Mouse (Mus musculus) layer of hippocampus, adult 18-20 months (tissue): ENCODE results near the gene Ugt1a7c. TPM values are rescaled to one million over a fixed set of nuclear protein-coding genes. Genes with fewer than 3 reads are reported as not detected.
A peak's percentile ranks its signal among the peaks of the same experiment; 100 is the strongest.
"Not testable (repeated sequence)": the region's sequence is repeated elsewhere in the genome, so short reads cannot be mapped to it uniquely, and the experiment has no call there.

Experiments used
- DNase-seq, 2 experiments: peaks; one replicate each; pipeline ENCODE4 v3.0.0; 2022; ENCODE audit warnings: low spot score in 2 of 2
- total RNA-seq, 2 experiments: library from RNA; stranded (reverse); gene quantifications; 2 replicates each; pipeline ENCODE4 v1.2.3; 2021

The Ugt1a7c gene
- total RNA-seq, 2 experiments from 2014 or later: 0.20 to 1.4 TPM

DNA sequence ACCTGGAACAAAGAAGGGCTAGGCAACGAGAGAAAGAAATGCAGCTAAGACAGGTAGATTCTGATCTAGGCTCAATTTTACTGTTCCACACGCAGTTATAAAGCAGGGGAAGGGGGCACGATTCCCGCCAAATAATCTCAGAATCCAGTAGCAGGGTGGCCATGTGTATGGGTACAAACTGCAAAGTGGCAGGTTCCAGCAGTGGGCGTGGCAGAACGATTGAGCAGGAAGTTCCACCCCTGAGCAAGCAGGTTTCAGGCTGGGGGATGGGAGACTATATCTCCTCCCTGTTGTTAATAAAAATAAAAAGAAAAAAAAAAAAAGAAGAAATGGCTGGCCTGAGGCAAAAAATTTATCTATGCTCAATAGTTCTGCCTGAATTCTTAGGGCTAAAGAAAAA, 17.9 kb downstream of the Ugt1a7c start:
- not testable (repeated sequence) for DNase-seq

DNA sequence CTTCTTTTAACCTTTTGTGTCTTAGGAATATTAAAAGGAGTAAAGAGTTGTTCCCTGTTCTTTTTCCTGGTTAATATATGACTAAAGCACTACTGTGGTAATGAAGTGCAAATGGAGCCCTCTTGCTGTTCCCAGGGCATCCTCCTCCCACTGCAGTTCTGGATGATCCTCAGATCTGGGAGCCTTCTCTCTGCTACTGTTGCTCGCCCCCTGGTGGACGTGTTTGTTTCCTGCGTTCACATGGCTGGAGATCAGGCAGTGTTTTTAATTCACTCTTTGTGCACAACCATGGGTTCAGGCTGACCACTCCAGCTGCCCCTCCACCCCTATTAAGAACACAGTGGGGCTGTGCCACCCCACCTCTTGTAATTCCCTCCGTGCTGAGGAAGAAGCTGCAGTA, 25.7 kb downstream of the Ugt1a7c start:
- not testable (repeated sequence) for DNase-seq

DNA sequence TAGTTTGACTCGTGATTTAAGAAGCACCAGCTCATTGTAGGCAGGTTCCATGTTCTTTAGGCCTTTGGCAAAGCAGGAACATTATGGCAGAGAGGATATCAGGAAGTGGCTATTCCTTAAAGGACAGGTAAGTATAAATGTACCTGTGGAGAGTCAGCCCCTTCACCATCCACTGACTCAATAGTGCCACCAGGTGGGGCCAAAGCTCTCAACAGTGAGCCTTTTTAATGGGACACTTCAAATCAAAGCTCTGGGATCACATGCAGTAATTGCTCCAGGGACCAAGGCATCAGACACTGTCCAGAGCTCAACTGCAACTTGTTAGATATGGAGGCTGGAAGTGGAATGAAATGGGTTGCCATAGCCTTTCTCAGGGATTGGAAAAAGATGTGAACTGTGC, 26.7 kb downstream of the Ugt1a7c start:
- DNase-seq: not testable (repeated sequence)

DNA sequence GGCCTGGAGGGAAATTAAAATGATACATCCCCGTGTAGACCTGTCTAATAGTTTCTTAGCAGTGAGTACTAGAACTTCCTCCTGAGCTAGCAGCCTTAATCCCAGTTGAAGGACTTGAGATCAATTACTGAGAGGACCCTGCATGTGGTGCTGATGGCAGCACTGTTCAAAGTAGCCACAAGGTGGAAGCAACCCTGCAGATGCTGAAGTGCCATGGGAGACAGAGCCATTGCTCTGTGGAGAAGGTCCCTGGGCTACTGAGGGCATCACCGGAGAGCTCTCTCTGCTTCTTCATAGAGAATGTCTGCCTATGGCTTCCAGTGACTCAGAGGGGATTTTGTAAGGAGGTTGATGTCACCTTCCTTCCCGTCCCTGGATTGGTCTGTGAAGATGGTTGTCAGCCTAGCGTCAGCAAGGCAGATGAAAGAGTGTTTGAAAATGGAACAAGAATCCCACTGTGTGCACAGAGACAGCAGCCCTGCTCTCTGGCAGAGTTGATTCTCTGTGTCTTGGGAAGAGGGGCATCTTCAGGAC, 31.0 kb downstream of the Ugt1a7c start:
- DNase-seq: not testable (repeated sequence)

DNA sequence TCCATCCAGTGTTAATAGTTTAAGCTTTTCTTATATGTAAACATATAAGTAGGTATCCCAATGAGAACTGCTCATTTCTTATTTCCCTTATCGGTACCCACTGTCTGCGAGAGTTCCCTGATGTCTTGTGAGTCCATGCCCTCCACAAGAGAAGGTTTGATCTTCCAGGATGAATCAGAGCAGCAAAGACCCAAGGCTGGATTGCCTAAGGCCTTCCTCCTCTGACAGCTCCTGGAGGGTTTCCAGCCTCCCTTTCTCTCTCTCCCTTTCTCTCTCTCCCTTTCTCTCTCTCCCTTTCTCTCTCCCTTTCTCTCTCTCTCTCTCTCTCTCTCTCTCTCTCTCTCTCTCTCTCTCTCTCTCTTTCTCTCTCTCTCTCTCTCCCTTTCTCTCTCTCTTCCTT, 34.2 kb downstream of the Ugt1a7c start:
- not testable (repeated sequence) for DNase-seq

DNA sequence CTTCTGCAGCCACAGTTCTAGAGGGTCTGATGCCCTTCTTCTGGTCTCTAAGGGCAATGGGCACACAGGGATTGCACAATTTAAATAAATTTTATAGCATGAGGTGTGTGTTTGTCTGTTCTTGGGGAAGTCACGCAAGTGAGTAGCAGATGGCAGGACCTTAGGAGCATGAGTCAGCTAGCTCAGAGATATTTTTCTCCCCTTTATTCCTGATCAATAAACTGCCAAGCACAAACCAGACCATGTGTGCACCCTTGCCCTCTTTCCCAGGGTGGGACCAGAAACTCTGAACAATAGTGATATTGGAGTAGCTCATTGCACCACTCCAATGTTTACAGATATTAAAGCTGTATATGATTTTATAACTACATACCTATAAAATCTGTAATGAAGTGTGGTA, 35.4 kb downstream of the Ugt1a7c start:
- DNase-seq: not testable (repeated sequence)

DNA sequence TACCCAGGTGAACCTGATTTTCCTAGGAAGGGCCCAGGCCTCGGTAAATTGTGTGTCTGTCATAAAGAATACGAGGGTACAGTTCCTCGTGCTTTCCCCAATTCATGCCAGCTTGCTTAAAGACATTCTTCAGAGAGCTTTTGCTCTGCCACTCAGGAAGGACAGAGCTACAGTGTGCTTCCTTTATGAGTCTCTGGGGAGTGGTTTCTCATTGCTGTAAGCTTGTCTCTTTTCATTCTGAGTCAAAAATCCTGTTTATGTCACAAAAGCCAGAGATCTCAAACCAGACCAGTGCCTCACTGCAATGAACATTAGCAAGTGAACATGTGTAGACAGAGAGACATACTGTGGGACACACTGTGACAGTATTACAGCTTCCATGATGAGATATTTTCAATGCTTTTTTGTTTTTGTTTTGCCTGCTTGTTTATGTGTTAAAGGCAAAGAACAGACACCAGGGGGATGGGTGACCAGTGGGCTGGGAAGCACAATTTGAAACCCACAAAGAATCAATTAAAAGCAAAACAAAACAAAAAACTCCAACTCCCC, 39.1 kb downstream of the Ugt1a7c start:
- DNase-seq: no peak

DNA sequence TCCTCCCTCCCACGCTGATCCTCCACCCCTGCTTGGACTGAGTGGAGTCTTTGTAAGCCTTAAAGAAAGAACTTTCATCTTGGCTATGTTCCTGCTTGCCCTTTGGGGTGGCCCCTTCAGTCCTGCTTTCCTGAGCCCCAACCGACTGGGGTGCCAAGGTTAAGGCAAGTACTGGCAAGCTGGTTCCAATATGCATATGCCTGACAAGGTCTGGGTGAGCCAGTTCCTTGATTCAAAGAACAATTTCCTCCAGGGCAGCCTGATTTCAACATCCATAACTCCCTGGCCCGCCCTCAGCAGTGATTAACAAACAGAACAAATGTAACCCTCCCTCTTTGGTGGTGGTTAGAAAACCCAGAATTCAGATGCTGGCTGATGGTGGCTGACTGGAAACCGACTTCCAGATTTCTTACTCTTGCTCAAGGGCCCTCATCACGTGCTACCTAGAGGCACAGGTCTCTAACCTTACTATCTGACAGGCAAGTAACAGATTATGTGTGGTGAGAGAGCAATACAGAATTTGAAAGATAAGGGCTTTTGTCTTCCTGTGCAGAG, 39.7 kb downstream of the Ugt1a7c start, which contains the start of gene Ugt1a6a:
Gene Ugt1a6a (plus strand): TSS at position 353 of the 555 bp plus-strand sequence.
- DNase-seq: peak in 1 of 2 experiments; percentile 3

DNA sequence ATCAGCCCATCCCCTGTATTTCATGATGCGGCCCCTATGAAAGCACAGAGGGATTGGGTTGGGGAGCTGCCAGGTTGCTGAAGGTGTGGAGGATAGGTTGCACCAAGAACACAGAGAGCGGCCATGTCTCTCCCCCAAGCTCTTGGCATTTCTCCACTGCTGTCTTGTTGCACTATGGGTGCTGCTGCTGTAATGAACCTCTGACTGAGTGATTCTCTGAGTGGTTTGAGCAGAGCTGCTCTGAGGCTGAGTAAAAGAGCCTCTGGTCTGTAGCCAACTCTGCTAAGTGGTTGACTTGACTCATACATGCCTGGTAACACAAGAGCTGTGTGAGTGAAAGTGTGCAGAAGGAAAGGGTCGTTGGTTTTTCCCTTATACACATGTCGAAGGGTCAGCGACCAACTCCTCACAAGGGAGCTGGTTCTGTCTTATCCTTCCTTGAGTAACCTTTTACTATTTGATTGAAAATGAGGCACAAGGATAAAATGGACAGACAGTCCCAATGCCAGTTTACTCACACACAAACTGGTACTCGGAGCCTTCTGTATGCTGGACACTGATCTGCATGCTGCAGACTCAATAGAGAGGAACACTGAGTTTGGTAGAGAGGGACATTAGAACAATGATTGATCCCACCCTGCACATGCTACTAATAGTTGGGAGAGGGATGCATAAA, 40.5 kb downstream of the Ugt1a7c start:
- DNase-seq: not testable (repeated sequence)

DNA sequence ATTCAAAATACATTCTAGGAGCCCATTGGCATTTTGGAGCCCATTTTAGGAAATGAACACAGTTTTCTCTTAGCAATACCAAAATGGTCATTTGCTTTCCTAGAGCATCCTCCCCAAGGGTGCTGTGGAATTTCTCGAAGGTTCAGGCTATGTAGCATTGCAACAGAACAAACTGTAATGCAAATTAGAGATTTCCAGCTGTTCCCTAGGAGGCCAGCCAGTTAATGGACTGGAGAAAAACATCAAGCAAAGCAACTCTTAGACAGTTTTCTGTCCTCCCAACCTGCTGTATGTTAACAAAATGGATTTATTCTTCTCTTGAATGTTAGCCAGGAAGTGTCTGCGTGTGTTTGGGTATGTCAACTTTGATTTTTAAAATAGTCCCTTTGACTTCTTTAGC, 41.8 kb downstream of the Ugt1a7c start:
- DNase-seq: no peak

DNA sequence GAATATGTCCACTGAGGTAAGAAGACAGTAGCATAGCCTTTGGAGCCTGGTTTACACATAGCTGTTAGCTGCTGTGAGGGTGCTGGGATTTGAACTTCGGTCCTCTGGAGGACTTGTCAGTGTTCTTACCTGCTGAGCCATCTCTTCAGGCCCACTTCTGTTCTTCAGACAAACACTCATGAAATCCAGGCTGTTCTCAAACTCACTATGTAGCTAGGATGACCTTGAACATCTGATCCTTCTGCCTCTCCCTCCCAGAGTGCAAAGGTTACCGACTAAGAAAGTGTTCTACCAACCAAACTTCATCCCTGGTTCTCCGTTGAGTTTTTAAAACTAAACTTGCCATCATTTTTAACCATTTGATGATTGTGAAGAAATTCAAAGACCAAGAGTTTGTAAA, 42.4 kb downstream of the Ugt1a7c start:
- DNase-seq: no peak

DNA sequence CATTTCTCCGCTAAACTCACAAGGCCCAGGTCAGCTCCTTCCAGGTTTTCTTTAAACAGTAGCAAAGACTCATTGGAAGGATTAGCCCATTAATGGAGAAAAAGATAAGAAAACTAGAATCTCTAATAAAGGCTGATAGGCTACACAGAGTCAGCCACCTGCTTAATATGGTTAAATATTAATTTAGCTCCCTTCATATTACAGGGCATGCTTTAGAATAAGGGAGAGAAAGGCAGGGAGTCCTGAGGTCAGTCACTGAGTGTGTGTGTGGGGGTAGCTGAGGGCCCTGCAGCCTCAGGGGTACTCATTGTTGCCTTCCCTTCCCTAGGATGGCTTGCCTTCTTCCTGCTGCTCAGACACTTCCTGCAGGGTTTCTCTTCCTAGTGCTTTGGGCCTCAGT, 43.3 kb downstream of the Ugt1a7c start:
- no peak for DNase-seq

DNA sequence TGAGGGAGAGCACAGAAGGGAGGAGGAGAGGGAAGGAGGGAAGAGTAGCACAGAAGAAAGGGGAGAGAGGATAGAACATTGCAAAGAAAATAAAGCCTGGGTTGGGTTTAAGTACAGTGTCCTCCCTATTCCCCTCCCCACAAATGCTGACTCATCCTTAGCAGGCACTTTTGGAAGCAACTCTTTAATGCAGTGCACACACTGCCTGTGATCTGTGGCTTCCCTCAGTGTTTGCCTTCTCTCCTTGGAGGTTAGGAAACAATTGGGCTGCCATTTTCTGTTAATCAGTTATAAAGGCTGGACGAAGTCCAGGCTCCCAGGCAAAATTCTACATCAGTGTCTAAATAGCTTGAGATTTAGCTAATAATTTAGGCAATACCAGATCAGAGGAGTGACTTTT, 45.6 kb downstream of the Ugt1a7c start:
- not testable (repeated sequence) for DNase-seq

DNA sequence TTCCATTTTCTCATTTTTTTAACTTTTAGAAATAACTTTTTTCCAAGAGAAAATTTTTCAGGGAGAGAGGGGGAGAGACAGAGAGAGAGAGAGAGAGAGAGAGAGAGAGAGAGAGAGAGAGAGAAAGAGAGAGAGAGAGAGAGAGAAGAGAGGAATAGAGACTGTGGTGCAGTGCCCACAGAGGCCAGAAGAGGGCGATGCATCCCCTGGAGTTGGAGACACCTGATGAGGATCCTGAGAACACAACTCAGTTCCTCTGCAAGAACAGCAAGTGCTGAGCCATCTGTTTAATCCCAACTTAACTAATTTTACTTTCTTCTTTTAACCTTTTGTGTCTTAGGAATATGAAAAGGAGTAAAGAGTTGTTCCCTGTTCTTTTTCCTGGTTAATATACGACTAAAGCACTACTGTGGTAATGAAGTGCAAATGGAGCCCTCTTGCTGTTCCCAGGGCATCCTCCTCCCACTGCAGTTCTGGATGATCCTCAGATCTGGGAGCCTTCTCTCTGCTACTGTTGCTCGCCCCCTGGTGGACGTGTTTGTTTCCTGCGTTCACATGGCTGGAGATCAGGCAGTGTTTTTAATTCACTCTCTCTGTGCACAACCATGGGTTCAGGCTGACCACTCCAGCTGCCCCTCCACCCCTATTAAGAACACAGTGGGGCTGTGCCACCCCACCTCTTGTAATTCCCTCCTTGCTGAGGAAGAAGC, 49.3 kb downstream of the Ugt1a7c start:
- peak in 1 of 2 experiments; percentile 41 for DNase-seq

DNA sequence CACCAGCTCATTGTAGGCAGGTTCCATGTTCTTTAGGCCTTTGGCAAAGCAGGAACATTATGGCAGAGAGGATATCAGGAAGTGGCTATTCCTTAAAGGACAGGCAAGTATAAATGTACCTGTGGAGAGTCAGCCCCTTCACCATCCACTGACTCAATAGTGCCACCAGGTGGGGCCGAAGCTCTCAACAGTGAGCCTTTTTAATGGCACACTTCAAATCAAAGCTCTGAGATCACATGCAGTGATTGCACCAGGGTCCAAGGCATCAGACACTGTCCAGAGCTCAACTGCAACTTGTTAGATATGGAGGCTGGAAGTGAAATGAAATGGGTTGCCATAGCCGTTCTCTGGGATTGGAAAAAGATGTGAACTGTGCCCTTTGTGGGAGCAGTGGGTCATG, 50.4 kb downstream of the Ugt1a7c start:
- DNase-seq: not testable (repeated sequence)

DNA sequence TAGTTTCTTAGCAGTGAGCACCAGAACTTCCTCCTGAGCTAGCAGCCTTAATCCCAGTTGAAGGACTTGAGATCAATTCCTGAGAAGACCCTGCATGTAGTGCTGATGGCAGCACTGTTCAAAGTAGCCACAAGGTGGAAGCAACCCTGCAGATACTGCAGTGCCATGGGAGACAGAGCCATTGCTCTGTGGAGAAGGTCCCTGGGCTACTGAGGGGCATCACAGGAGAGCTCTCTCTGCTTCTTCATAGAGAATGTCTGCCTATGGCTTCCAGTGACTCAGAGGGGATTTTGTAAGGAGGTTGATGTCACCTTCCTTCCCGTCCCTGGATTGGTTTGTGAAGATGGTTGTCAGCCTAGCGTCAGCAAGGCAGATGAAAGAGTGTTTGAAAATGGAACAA, 55.3 kb downstream of the Ugt1a7c start:
- not testable (repeated sequence) for DNase-seq

DNA sequence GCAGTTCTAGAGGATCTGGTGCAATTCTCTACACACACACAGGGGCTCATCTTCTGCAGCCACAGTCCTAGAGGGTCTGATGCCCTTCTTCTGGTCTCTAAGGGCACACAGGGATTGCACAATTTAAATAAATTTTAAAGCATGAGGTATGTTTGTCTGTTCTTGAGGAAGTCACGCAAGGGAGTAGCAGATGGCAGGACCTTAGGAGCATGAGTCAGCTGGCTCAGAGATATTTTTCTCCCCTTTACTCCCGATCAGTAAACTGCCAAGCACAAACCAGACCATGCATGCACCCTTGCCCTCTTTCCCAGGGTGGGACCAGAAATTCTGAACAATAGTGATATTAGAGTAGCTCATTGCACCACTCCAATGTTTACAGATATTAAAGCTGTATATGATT, 63.6 kb downstream of the Ugt1a7c start:
- no peak for DNase-seq

DNA sequence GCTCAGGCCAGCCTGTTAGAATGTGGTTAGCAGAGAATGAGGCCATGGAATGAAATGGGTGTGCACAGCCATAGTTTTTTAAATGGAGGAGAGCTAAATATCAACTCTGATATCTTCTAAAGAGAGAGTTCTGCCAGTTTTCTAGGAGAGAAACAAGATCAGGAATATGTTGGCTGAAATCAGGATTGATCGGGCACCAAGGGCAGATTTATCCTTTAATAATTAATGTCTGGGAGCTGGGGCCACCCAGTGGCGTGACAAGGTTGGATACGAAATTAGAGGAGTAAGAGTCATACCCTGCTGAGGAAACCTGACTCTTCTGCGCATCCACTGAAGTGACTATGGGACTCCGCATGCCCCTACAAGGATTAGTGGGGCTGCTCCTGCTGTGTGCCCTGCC, 70.8 kb downstream of the Ugt1a7c start, which contains the start of gene Ugt1a5:
Gene Ugt1a5 (plus strand): TSS at position 302 of the 400 bp plus-strand sequence.
- no peak for DNase-seq

DNA sequence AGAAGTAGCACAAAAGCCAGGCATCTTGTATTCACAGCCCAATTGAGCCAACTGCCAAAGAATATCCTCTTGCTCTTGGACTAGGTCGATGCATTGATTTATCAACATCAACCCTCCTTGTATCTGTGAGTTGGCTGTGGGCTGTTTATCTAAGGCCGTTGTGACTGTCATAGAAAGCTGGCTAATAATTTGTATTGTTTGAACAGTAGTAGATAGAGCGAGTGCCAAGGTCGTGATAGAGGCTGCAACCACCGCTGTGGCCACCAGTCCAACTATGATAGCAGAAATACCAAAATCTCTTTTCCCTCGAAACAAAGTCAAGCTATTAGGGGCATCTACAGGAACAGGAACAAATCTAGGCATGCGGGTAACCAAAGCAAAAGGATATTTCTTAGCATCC, 77.3 kb downstream of the Ugt1a7c start:
- not testable (repeated sequence) for DNase-seq

DNA sequence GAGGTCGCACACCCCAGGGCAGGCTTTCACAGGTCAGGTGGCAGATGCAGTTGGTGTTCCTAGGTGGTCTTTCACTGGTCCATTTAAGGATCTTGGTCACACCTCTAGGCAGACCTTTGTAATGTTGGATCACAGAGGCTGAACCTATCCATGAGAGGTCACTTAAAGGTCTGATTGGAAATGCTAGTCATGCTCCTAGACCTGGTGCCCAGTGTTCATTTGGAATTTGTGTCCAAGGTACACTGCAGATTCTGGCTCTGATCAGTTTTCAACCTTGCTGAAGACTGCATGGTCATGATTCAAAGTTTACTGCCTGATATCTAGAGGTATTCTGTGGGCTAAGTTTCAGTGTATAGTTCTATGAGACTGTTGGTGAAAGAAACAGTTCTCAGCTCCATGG, 84.8 kb downstream of the Ugt1a7c start:
- DNase-seq: no peak

DNA sequence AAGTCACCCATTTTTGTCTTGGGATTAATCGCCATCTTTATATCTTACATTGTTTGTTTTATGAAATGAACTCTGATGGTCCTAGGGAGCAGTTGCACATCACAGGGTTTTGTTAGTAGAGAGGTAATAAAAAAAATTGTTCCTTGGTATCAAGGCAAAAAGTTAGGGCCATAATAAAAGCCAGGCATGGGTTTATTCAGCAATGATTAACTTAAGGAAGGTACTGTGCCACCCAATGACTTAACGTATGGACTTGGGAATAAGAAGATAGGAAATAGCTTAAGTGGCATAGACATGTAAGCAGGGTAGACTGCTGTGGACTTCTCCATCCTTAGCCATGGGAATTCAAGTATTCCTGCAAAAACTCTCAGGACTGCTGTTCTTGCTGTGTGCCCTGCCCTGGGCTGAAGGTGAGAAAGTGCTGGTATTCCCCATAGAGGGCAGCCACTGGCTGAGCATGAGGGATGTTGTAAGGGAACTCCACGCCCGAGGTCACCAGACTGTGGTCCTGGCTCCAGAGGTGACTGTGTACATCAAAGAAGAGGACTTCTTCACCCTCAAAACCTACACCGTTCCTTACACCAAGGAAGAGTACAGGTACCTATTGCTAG, 91.6 kb downstream of the Ugt1a7c start:
- DNase-seq: no peak
